Mouse (Mus musculus): Measurements from ENCODE around the gene Antxr2.
A peak's percentile ranks its signal among the peaks of the same experiment; 100 is the strongest.

Gene Antxr2

DNA sequence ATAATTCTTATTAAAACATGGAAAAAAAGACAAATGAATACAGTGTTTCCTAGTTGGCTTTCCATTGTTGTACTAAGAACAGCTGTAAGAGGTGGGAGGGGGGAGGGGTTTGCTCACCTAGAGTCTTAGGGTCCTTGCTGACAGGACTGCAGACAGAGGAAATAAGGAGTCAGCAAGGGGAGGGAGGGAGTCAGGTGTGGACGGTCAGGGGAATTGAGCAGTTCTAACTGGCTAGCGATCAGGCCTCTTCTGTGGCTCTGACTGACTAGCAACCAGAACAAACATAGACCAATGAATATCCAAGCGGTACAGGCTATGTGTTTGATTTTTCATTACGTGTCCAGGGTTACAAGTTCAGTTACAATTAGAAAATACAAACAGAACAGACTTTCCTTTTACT is 35.0 kb downstream of the Antxr2 start:
- no peak for DNase-seq (ENCODE audit: low read depth, low spot score)

DNA sequence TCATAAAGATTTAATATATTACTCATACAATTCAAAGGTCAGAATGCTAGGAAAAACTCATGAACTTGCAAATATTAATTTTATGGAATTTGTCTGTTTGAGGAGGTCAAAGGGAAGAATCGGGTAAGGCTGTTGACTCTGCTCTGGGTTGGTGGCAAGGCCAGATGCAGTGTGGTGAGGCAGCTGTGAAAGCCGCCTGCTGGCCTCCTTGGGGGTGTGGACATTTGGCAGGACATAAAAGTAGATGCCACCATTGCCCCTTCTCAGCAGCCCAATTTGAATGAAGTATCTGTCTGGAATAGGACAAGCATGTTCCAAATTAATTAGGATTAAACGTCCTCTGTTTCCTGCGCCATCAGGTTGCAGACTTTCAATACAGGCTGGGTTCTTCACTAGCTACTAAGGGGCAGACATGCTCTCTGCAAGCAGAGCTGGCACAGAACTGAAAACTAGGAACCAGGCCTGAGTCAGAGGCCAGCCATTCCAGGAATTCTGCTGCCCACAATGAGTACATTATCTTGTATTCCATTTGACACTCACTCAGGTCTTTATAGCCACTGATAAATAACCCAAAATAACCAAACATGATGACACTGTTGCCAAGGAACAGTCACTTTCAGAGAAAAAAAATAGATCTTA is 44.1 kb downstream of the Antxr2 start:
- DNase-seq (ENCODE audit: low read depth, low spot score), result no peak

DNA sequence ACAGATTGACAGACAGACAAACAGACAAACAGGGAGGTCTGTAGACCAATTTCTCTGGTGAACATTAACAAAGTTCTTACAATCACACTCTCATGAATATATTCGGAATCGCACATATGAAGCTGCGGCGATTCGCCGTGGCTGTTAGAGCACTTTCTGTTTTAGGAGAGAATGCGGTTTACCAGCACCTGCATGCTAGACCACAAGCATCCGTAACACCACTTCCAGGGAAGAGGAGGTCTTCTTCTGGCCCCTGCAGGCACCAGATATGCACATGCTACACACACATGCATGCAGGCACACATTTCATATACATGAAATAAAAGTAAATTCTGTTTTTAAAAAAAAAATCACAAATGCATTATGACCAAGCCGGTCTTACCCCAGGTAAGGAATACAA is 47.5 kb downstream of the Antxr2 start:
- peak; percentile 82 for DNase-seq (ENCODE audit: low read depth, low spot score)

DNA sequence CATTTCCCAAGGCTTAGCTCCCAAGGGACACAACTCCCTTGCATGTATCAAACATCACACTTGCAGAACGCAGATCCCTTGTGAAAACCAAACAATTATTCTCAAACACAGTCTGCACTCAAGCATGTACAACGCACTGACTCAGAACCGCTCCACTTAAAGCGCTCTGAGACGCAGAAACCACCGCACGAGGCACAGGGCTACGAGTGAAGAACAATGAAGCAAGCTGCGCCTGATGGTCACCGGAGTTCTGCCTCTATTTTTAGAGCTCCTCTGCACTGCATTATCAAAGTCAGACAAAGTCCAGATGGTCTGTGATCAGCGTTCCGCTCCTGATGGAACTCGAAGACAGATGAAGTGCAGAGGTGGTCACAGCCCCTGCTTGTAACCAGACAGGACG is 50.4 kb downstream of the Antxr2 start:
- no peak for DNase-seq (ENCODE audit: low read depth, low spot score)

- DNase-seq (ENCODE audit: low read depth, low spot score), result no peak
Measured at GRCm38 (mm10) chr5:97973293-97973692, 57.5 kb downstream of the Antxr2 start.

GRCm38 (mm10) chr5:97972029-97972428 is 58.8 kb downstream of the Antxr2 start:
- DNase-seq (ENCODE audit: low read depth, low spot score), result no peak

- DNase-seq (ENCODE audit: low read depth, low spot score), result no peak
Measured at GRCm38 (mm10) chr5:97971236-97971635, 59.6 kb downstream of the Antxr2 start.

- DNase-seq (ENCODE audit: low read depth, low spot score), result no peak
Measured at GRCm38 (mm10) chr5:97967044-97967443, 63.8 kb downstream of the Antxr2 start.

DNA sequence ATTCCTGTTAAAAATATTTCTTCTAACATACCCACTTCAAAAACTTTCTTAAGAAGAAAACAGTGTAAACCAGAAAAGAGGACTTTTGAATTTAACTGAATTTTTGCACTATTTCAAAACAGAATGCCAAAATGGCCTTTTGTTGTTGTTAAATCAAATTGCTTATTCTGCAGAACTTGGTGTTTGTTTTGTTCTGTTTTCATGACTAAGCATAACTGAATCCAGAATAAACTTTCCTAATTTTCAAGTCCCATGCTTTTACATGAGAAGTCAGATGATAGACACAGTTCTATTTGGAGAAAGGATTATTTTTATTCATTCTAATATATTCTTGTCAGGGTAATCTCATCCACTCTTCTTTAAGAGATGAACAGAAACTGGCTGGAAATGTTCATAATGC is 64.7 kb downstream of the Antxr2 start:
- no peak for DNase-seq (ENCODE audit: low read depth, low spot score)

- DNase-seq (ENCODE audit: low read depth, low spot score), result peak; percentile 9
Measured at GRCm38 (mm10) chr5:97964444-97964843, 66.4 kb downstream of the Antxr2 start.

GRCm38 (mm10) chr5:97962512-97962911 is 68.3 kb downstream of the Antxr2 start:
- DNase-seq (ENCODE audit: low read depth, low spot score), result no peak

- DNase-seq (ENCODE audit: low read depth, low spot score), result no peak
Measured at GRCm38 (mm10) chr5:97961786-97962185, 69.1 kb downstream of the Antxr2 start.

GRCm38 (mm10) chr5:97959651-97960050 is 71.2 kb downstream of the Antxr2 start:
- DNase-seq (ENCODE audit: low read depth, low spot score), result no peak

- no peak for DNase-seq (ENCODE audit: low read depth, low spot score)
Measured at GRCm38 (mm10) chr5:97959010-97959409, 71.8 kb downstream of the Antxr2 start.

- no peak for DNase-seq (ENCODE audit: low read depth, low spot score)
Measured at GRCm38 (mm10) chr5:97957501-97957900, 73.3 kb downstream of the Antxr2 start.

DNA sequence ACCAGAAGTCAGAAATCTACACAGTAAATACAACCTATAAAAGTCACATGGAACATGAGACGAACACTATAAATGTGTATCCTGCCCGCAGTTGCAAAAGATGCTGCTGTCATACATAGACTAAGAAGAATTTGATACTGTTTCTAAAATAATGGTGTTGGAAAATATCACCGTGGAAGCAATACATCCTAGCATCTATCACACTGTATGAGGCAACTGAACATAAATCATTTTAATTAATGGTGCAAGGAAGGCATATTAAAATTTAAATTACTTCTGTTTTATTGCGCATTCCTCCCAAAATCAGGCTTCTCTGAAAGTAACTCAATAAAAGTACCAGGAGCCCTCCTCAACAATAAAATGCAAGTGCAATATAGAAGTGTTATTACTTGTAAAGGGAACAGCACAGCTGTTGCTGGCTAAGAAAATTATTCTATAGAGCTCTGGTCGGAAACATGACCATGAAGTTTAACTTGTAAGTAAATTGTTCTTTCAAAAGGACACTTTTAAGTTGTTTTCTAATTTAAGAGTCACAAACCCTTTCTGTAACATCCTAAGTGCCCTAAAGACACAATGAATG is 76.6 kb downstream of the Antxr2 start:
- no peak for DNase-seq (ENCODE audit: low read depth, low spot score)

- DNase-seq (ENCODE audit: low read depth, low spot score), result no peak
Measured at GRCm38 (mm10) chr5:97953241-97953920, 77.5 kb downstream of the Antxr2 start.

- no peak for DNase-seq (ENCODE audit: low read depth, low spot score)
Measured at GRCm38 (mm10) chr5:97947261-97947660, 83.6 kb downstream of the Antxr2 start.

DNA sequence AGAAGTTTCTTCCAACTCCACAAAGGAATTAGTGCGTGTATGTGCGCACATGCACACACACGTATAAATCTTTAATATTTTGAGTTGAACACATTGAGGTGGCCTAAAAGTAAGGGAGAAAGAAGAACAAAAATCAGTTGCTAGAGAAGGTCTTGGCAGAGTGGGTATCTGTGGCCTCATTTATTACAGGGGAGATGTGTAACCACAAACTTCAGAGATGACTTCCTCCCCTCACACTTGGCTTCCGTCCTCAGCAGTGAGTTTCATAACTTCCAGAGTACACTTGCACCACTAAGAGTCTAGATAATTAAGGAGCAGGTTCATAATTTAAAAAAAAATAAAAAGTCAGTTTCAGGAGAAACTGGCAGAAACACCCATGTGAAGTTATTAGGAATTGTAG is 84.6 kb downstream of the Antxr2 start:
- DNase-seq (ENCODE audit: low read depth, low spot score), result peak; percentile 27

GRCm38 (mm10) chr5:97935140-97936129 is 95.4 kb downstream of the Antxr2 start:
- peak; percentile 4 for DNase-seq (ENCODE audit: low read depth, low spot score)

DNA sequence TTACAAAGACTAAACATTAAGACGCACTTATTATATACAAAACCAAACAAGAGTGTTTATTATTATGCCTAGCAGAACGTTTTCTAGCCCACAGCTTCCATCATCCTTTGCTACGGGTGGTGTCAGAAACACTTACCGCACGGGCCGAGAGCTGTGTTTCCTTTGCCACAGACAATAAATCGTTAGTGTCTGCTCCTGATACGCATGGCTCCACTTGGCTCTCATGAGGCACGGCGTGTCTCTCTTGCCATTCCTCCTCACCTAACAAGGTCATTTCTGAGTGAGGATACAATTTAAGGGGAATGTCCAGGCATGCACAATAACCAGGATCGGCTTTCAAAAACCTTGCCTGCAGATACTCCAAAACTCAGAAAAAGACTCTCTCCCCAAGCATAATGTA is 113.2 kb downstream of the Antxr2 start:
- DNase-seq (ENCODE audit: low read depth, low spot score), result no peak

- no peak for DNase-seq (ENCODE audit: low read depth, low spot score)
Measured at GRCm38 (mm10) chr5:97914890-97915289, 116.0 kb downstream of the Antxr2 start.
